Mouse (Mus musculus) lung, adult 2 months (tissue): ENCODE results near the gene Zfp189. TPM values are rescaled to one million over a fixed set of nuclear protein-coding genes. Genes with fewer than 3 reads are reported as not detected.
A peak's percentile ranks its signal among the peaks of the same experiment; 100 is the strongest.
"Not testable (repeated sequence)": the region's sequence is repeated elsewhere in the genome, so short reads cannot be mapped to it uniquely, and the experiment has no call there.

Experiments
- DNase-seq: peaks from one replicate; pipeline ENCODE4 v3.0.0; 2022
- H3K4me1 ChIP-seq: fragments of 200-500 bp; 2 replicates; pipeline ENCODE4 v1.6.1; 2011; ENCODE audit warnings: low read length; ENCODE audit not compliant: control insufficient read depth, insufficient read depth
- H3K4me3 ChIP-seq: fragments of 200-500 bp; replicated peaks from 2 replicates; pipeline ENCODE3; 2011; ENCODE audit warnings: low read depth, mild to moderate bottlenecking, control low read depth, low read length; ENCODE audit errors: extremely low read depth
- CTCF ChIP-seq: fragments of 200-500 bp; IDR thresholded peaks from 2 replicates; pipeline ENCODE4 v1.5.1; 2011; ENCODE audit warnings: mild to moderate bottlenecking, low read length, control low read depth; ENCODE audit not compliant: insufficient read depth
- POLR2A ChIP-seq: fragments of 200-500 bp; IDR thresholded peaks from 2 replicates; pipeline ENCODE4 v1.6.1; 2011; ENCODE audit warnings: low read depth, mild to moderate bottlenecking, control low read depth, low read length, borderline replicate concordance; ENCODE audit errors: extremely low read depth
- WGBS: fragments of 180-500 bp; shearing (Covaris S2); methylation state at CpG from one replicate; pipeline ENCODE4 v1.1.7; 2018; 5-methylcytosine and 5-hydroxymethylcytosine counted together
- polyA plus RNA-seq: library from polyadenylated mRNA; depleted of rRNA; stranded (reverse); fragments of >200 nt; gene quantifications from 2 replicates; pipeline ENCODE4 v1.2.3, GENCODE M21; 2012; rRNA removed

Zfp189 gene
- polyA plus RNA-seq, result 1.0 and 1.1 TPM in 2 replicates

DNA sequence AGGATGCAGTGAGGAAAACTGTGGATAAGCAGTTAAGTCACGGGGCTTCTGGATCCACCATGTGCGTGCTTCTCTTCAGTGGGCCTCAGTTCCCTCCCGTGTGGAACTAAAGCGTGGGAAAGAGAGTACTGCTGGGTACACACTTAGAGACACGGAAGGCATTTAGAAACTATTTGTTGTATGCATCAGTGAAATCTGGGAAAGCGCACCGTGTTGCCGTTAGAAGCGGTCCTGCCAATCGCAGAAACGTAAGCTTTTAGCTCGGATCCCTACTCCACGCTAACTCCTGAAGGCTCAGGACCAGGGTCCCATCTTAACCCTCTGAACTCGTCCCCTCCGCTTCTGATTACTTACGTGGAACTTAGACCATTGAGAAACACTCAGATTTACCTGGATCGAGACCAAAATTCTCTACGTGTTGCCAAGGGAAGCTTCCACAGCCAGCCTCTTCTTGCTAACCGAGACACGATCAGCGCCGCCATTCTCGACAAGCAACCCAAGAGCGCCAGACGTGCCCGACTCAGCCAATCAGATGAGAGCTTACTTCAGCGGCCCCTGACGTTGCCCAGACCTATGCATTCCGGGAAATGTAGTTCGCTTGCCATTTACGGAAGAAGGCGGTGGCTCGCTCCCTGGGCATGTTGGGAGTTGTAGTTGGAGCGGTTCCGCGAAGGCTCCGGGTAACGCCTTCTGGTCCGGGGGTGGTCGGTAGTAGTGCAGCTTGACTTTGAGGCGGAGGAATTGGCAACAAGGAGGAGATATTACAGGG is at the start of gene Zfp189, which contains the start of gene Mrpl50:
Zfp189 (plus strand) TSS at position 605 of the 769 bp plus-strand sequence.
Mrpl50 (minus strand) TSS at position 522 of the 769 bp plus-strand sequence.
- Histone ChIP-seq H3K4me1 (peaks cover 8% of the 10 kb centered on the region), H3K4me3 (peak within 1 kb of the TSS; percentile 85)
- DNase-seq, result peak; percentile 87
- under 1% methylated on average over 41 of the region's 41 CpGs for WGBS
- TF ChIP-seq CTCF, result no peak
- peak; percentile 77; the same call in 1 of the 2 replicates for TF ChIP-seq POLR2A

DNA sequence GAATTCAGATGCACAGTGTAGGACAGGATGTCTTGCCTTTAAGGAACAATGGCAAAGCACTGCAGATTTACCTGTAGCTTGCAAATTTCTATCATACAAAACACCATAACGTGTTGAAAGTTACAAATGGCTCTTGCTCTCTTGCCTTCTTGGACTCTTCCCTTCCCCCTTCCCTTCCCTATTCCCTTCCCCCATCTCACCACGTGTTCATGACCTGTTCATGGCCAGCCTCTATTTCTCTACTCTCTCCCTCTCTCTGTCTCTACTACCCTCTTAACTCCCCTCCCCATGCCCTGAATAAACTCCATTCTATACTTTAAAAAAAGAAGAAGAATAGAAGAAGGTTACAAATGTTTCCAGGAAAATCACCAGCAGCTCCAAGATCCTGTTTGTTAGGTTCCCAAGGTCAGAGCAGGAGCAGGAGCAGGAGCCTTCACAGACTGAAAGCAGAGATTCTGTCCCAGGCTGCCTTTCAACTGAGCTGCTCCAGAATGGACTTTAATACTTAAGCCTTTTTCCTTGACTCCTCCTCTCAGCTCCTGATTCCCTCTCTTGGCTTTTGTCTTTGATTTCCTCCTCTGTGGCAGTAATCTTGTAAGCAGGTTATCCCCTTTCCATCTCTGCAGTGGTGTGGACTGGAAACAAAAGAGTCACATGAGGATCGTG is 47.4 kb upstream of the Zfp189 start, which contains the start of gene Acnat1:
Acnat1 (minus strand) TSS at position 478 of the 666 bp plus-strand sequence.
- no peak within 1 kb of the TSS for H3K4me3 ChIP-seq
- DNase-seq, result no peak
- H3K4me1 ChIP-seq, result no peaks in the 10 kb centered on the region
- no peak for TF ChIP-seq CTCF
- no peak for TF ChIP-seq POLR2A
- 41% methylated on average over 3 of the region's 3 CpGs for WGBS

DNA sequence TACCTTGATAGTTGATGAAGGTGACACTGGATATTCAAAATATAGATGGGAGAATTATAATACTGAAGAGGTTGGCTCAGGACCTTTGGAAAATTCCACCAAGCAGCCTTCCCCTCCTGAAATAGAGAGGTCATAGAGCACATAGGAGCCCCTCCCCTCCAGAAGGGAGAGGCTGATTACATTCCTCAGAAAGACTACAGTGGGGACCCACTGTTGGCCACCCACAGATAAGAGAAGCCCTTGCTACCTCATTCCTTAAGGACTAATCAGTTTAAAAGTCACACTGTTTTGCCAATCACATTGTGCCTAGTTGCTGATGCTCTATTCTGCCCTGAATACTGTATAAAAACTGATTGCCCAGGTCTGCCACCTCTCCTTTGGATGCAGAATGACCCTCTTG is 46.4 kb upstream of the Zfp189 start:
- TF ChIP-seq POLR2A (no peak), CTCF (no peak)
- DNase-seq, result no peak
- Histone ChIP-seq H3K4me3 (no peak overlapping the region), H3K4me1 (no peaks in the 10 kb centered on the region)

DNA sequence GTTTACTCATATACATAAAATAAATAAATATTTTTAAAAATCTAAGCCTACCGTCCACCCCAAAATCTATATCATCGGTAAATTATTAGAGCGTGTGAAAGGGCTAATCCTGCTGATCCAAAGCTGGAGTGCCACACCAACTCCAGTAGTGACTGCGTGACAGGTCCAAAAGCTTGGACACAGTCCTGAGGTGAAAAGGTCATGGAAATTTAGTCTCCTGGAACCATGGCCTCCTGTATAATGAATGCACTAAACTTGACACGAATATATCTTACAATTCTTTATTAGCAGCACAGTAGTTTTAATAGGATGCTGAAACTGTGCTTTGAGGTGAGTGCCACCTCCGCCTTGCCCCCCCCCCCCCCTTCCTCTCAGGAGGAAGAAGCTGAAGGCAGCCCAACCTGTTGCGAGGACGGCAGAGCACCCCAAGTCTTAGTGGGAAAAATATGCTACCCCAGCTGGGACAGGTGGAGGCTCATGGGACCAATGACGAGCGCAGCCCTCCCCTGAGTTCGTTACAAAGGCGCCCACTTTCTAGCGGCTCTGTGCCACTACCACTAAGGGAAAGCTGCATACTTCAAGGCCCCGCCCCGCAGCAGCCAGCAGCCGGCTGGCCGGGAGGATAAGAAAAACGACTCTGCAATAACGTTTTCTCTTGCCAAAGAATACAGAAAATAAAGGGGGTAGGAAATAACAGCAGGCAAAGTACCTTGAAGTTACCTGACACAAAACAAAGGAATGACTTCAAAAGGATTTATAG is 42.7 kb upstream of the Zfp189 start:
- Histone ChIP-seq H3K4me1 (no peaks in the 10 kb centered on the region), H3K4me3 (peak overlapping the region; percentile 49)
- TF ChIP-seq POLR2A (no peak), CTCF (no peak)
- WGBS, result 18% methylated on average over 19 of the region's 19 CpGs
- peak; percentile 18 for DNase-seq

DNA sequence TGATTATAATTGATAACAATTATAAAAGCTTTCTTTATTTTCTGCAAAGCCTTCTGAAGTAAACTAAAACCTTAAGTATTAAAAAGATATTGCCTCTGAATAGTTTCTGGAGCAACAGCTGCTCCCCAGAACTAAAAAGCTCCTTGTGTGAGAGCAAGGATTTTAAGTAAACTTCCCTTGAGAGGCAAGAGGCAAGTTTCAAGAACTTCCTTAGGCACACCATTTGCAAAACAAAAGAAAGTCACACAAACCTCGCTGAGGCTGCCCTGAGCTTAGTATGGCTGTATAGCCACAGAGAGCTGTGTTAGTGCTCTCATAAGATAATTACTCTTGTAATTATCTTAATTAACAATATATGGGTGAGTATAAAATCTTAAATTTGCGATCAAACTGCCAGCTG is 41.9 kb upstream of the Zfp189 start:
- DNase-seq, H3K4me3 ChIP-seq, H3K4me1 ChIP-seq: not testable (repeated sequence)
- 38% methylated on average over 2 of the region's 2 CpGs for WGBS

DNA sequence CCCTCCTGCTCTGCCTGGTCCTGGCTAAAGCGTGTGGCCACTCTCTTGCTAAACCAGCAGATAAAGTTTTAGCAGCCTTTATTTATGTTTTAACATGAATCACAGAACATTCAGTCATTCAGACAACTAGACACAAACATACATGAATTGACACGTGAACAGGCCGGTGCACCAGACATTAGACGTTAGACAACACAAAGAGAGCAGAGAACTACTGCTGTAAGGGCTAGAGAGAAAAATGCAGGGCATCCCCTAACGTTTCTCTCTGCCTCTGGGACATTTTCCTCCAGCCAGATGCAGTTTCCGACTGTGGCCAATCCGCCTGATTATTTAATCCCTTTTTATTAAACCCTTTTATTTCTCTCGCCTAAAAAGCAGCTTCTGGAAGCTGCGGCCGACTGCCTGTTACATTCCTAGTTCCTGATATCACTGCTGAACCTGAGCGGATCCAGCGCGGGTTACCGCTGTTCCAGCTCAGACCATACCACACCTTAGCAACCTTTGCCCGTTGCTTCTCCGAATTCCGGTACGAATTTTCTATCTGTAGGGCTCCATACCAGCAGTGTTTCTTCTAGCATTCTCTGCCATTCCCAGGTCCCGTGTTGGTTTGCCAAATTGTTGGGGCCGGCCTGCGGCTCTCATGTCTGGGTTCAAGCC is 40.7 kb upstream of the Zfp189 start:
- 26% methylated on average over 21 of the region's 21 CpGs for WGBS
- H3K4me3 ChIP-seq, result no peak overlapping the region
- no peak for TF ChIP-seq CTCF
- TF ChIP-seq POLR2A, result no peak
- DNase-seq, result peak; percentile 7
- no peaks in the 10 kb centered on the region for H3K4me1 ChIP-seq

DNA sequence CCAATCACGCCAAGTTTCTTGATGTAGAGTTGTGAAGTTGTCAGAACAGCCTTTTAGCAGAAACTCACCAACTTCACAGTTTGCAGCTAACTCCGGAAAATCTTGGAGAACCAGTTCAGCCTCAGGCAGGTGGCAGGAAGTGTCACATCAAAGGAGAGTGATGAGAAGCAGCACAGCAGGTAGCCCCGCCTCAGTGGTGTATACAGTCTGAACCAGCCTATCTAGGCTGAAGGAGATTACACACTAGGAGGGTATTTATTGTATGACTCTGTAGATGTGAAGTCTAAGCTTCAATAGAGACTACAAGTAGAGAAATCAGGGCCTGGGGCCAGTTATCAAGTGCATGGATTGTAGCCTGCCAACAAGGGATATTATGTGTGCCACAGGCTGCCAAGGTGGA is 40.1 kb upstream of the Zfp189 start:
- no peak overlapping the region for H3K4me3 ChIP-seq

DNA sequence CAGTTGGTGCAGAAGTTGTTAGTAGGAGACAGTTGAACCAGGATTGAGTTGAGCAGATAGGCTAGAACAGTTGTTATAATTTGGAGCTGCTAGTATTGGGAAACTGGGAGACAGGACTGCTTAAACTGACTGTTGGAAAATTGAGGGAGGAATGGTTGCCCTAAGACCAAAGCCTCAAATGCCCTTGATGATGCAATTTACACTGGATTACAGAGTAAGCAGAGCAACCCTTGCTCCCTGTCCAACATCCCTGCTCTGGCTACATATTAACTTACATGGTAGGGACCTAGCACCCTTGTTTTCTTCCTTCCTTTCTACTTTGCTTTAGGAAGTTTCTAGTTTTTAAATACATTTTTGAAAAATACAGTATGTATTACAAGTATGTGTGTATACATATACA is 35.5 kb upstream of the Zfp189 start:
- TF ChIP-seq POLR2A, result no peak
- no peak for TF ChIP-seq CTCF
- no peak for DNase-seq
- H3K4me1 ChIP-seq, result no peaks in the 10 kb centered on the region
- no peak overlapping the region for H3K4me3 ChIP-seq

More for the DNA sequence above, 40.1 kb upstream of the Zfp189 start:
- TF ChIP-seq POLR2A (no peak), CTCF (no peak)
- no peaks in the 10 kb centered on the region for H3K4me1 ChIP-seq
- WGBS, result 43% methylated on average over 3 of the region's 3 CpGs
- no peak for DNase-seq

DNA sequence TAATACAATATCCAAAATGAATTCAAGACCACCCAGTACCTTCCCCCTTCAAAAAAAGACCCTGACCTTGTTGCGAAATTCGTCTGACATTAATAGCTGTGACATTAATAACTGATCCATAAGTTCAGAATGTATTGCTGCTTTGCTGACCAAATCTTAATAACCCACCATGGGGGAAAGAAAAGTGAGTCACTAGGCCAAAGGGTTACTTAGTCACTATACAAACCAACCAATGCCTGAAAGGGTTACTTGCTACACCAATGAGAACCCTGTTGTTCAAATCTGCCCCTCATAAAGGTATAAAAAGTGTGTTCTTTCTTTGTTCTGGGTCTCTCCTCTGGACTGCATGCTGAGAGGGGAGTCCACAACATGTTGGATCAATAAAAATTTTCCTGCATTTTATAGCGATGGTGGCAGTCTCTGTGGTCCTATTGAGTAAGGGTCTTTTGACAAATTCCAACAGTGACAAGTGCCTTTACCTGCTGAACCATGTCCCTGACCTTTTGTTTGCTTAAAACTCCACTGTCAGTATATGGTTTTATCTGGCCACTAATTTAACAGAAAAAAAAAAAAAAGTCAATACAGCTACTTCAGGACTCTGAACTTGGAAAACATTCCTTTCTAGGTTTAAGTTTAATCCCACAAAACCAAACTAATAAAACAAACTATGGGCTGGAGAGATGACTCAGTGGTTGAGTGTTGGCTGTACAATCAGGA is 34.9 kb upstream of the Zfp189 start:
- not testable (repeated sequence) for H3K4me3 ChIP-seq, H3K4me1 ChIP-seq, DNase-seq
- 75% methylated on average over 3 of the region's 3 CpGs for WGBS
